Mouse (Mus musculus): ENCODE results near the gene Sema5a. TPM values are rescaled to one million over a fixed set of nuclear protein-coding genes. Genes with fewer than 3 reads are reported as not detected.

Sema5a gene
- polyA plus RNA-seq, 1 experiment from 2014 or later: 0.63 TPM

- Histone ChIP-seq H3K27ac (no peak overlapping the region), H3K4me2 (no peak overlapping the region), H3K9ac (no peak overlapping the region), H3K4me3 (replicated peaks) (no peak overlapping the region), H3K9me3 (replicated peaks) (no peaks in the 10 kb centered on the region), H3K36me3 (no peaks in the 10 kb centered on the region), H3K4me1 (replicated peaks) (no peaks in the 10 kb centered on the region), H3K27me3 (no peaks in the 10 kb centered on the region)
- WGBS (ENCODE audit: insufficient replicate concordance): 49% methylated on average over 8 of the region's 8 CpGs
- ATAC-seq (ENCODE audit: low read depth): no peak
- no peak for DNase-seq
Observed at GRCm38 (mm10) chr15:32310834-32311233, 66.2 kb downstream of the Sema5a start.

DNA sequence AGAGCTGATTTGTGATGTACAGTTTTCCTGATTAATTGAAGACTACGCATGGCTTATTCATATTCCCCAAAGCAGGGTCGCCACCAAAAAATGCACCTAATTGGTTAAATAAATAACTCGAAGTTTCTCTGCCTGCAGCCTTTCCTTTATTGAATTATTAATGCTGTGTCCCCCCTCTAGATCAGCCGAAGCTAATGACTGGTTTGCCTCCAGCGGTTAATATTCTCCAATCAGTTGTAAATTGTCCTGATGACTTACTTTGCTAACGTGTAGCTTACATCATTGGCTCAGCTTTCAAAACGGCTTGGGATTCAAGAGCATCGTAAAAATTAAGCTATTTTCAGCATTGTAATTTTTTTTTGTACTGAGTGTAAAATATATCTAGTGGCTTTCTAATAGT lies 66.7 kb downstream of the Sema5a start:
- DNase-seq (no peak), ATAC-seq (ENCODE audit: low read depth) (no peak)
- H3K27ac ChIP-seq: no peak overlapping the region
- H3K9me3 ChIP-seq (replicated peaks): no peaks in the 10 kb centered on the region
- no peak overlapping the region for H3K9ac ChIP-seq
- H3K4me3 ChIP-seq (replicated peaks): no peak overlapping the region
- no peaks in the 10 kb centered on the region for H3K4me1 ChIP-seq (replicated peaks)
- 71% methylated on average over 8 of the region's 8 CpGs for WGBS (ENCODE audit: insufficient replicate concordance)
- H3K4me2 ChIP-seq: no peak overlapping the region
- no peaks in the 10 kb centered on the region for H3K27me3 ChIP-seq
- no peaks in the 10 kb centered on the region for H3K36me3 ChIP-seq

GRCm38 (mm10) chr15:32317074-32317473 lies 72.5 kb downstream of the Sema5a start:
- 65% methylated on average over 5 of the region's 5 CpGs for WGBS (ENCODE audit: insufficient replicate concordance)

DNA sequence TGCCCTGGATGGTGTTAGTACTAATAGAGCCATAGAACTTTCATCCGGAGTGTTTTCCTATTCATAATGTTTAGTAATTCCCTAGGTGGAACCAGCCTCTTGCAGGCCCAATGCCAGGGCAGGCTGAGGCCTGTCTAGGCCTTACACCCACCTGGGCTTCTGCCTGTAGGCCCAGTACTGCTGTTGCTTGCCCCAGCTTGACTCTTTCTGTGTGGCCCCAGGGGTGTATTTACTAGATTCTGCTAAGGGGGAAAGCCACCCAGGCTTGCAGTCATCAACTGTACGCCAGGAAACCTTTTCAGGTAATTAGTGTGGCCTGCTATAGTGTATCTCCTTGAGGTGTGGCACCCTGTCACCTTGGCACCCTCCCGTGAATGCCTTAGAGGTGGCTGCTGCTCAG lies 76.1 kb downstream of the Sema5a start:
- Histone ChIP-seq H3K4me2 (no peak overlapping the region), H3K27ac (no peak overlapping the region), H3K4me1 (replicated peaks) (no peaks in the 10 kb centered on the region), H3K4me3 (replicated peaks) (no peak overlapping the region), H3K9ac (no peak overlapping the region), H3K27me3 (no peaks in the 10 kb centered on the region), H3K36me3 (no peaks in the 10 kb centered on the region), H3K9me3 (replicated peaks) (no peaks in the 10 kb centered on the region)
- WGBS (ENCODE audit: insufficient replicate concordance): 65% methylated on average over 3 of the region's 3 CpGs
- DNase-seq (no peak), ATAC-seq (ENCODE audit: low read depth) (no peak)

More at GRCm38 (mm10) chr15:32317074-32317473, 72.5 kb downstream of the Sema5a start:
- no peak for ATAC-seq (ENCODE audit: low read depth)
- Histone ChIP-seq H3K9me3 (replicated peaks) (no peaks in the 10 kb centered on the region), H3K4me2 (no peak overlapping the region), H3K27me3 (no peaks in the 10 kb centered on the region), H3K36me3 (no peaks in the 10 kb centered on the region), H3K4me3 (replicated peaks) (no peak overlapping the region), H3K9ac (no peak overlapping the region), H3K27ac (no peak overlapping the region), H3K4me1 (replicated peaks) (no peaks in the 10 kb centered on the region)
- no peak for DNase-seq

DNA sequence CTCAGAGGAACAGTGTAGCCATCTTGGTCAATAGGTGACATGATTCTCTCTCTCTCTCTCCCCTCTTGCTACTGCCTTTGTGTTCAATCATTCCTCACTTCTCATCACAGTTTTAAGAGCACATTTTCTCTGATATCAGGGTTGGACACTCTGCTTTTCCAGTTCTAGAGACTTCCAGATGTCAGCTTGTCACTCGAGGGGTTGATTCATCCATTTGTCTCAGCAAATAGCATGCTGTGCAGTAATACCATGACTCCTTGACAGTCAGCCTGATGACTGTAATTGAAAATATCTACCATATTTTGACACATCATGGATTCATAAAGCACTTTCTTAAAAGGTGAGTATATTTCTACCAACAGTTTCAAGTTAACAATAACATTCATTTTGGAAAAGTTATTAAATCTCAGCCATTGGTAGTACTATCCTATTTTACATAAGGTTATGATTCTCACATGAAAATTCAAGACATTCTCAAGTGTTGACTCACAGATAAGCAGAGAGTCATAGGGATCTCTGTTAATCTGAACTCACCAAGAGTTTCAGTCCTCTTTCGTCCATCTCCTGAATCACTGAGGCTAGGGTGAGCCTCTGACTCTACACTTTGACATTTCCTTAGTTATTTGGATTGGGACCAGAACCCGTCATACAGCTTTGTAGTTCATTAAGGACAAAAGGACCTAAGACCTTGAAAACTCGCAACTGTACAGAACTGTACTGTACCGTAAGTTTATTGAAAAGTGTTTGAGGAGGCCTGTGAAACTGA lies 78.0 kb downstream of the Sema5a start:
- H3K4me1 ChIP-seq (replicated peaks): no peaks in the 10 kb centered on the region
- no peaks in the 10 kb centered on the region for H3K9me3 ChIP-seq (replicated peaks)
- H3K36me3 ChIP-seq: no peaks in the 10 kb centered on the region
- 64% methylated on average over 5 of the region's 5 CpGs for WGBS (ENCODE audit: insufficient replicate concordance)
- ATAC-seq (ENCODE audit: low read depth) (no peak), DNase-seq (no peak)
- H3K4me3 ChIP-seq (replicated peaks): no peak overlapping the region
- H3K27ac ChIP-seq: no peak overlapping the region
- no peaks in the 10 kb centered on the region for H3K27me3 ChIP-seq
- H3K4me2 ChIP-seq: no peak overlapping the region
- no peak overlapping the region for H3K9ac ChIP-seq

DNA sequence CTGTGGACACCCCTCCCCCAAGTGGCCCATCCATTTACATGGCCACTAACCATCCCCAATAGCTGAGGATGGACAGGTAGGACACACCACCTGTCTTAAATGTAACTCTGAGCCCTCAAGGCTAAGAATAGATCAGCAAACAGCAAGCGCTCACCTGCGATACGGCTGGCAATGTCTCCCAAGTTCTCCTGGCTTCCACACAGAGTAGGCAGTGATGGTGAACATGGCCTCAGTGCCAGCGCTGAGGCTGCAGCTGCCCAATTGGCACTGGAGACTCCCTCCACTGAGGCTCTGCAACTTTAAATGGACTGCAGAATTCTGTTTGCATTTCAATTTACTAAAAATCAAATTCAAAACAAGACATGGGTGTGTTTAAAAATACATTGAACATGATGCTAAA lies 78.6 kb downstream of the Sema5a start:
- H3K9me3 ChIP-seq (replicated peaks): no peaks in the 10 kb centered on the region
- ATAC-seq (ENCODE audit: low read depth) (no peak), DNase-seq (no peak)
- no peak overlapping the region for H3K9ac ChIP-seq
- 85% methylated on average over 4 of the region's 4 CpGs for WGBS (ENCODE audit: insufficient replicate concordance)
- H3K27me3 ChIP-seq: no peaks in the 10 kb centered on the region
- no peaks in the 10 kb centered on the region for H3K36me3 ChIP-seq
- no peaks in the 10 kb centered on the region for H3K4me1 ChIP-seq (replicated peaks)
- H3K4me3 ChIP-seq (replicated peaks): no peak overlapping the region
- H3K4me2 ChIP-seq: no peak overlapping the region
- no peak overlapping the region for H3K27ac ChIP-seq

DNA sequence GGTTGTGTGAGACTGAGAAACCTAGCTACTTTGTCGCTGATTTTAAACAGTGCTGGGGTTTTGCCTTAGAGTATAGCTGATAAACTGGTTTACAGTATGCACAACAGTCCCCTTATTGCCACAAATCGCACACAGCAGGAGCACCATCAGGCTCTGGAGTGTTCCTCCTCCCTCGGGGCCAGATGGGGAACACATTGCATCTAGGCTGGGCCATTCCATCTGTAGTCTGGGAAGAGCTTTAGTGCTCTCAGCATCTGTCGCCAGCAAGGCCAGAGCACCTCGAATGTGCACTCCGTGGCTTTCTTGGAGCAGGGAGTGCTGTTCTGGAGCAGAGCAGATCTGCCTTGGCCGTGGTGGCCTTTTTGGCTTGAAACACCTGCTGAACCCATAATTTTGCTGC lies 79.5 kb downstream of the Sema5a start:
- H3K9me3 ChIP-seq (replicated peaks): no peaks in the 10 kb centered on the region
- no peak overlapping the region for H3K27ac ChIP-seq
- ATAC-seq (ENCODE audit: low read depth): no peak
- H3K27me3 ChIP-seq: no peaks in the 10 kb centered on the region
- no peaks in the 10 kb centered on the region for H3K36me3 ChIP-seq
- no peaks in the 10 kb centered on the region for H3K4me1 ChIP-seq (replicated peaks)
- H3K4me3 ChIP-seq (replicated peaks): no peak overlapping the region
- no peak overlapping the region for H3K9ac ChIP-seq
- DNase-seq: no peak
- no peak overlapping the region for H3K4me2 ChIP-seq
- 58% methylated on average over 7 of the region's 7 CpGs for WGBS (ENCODE audit: insufficient replicate concordance)

GRCm38 (mm10) chr15:32328370-32329004 lies 83.9 kb downstream of the Sema5a start:
- Histone ChIP-seq H3K27me3 (no peaks in the 10 kb centered on the region), H3K27ac (no peak overlapping the region), H3K36me3 (no peaks in the 10 kb centered on the region), H3K4me3 (replicated peaks) (no peak overlapping the region), H3K4me1 (replicated peaks) (no peaks in the 10 kb centered on the region), H3K9me3 (replicated peaks) (no peaks in the 10 kb centered on the region), H3K4me2 (no peak overlapping the region), H3K9ac (no peak overlapping the region)
- no peak for DNase-seq
- ATAC-seq (ENCODE audit: low read depth): no peak
- 10% methylated on average over 4 of the region's 4 CpGs for WGBS (ENCODE audit: insufficient replicate concordance)

DNA sequence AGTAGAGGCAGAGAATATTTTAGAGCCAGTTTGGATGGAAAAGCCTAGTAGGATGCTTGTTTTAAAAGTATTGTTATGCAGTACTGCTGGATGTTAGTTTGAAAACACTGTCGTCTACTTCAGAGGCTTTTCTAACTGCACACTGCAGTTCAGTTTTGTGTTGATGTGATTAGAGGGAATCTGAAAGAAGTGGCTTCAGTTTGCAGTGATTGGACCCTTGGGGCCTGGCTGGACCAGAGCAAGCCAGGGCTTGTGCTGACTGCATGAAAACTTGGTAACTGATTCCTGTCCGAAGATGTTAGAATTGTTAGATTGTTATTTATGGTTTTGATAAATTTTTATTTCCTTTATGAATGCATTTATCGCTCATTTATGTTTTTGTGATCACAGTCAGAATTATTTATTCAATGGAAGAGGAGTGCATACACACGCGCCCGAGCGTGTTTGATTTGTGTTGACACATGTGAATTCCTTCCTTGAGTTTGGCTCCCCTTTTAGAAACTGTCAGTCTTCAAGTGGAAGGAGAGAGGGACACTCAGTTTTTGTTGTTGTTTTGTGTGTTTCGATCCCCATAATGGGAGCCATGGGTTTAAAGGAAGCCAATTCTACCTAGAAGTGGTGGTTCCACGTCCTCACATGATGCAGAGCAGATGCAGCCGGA lies 85.2 kb downstream of the Sema5a start:
- H3K4me1 ChIP-seq (replicated peaks): no peaks in the 10 kb centered on the region
- no peak overlapping the region for H3K4me2 ChIP-seq
- H3K4me3 ChIP-seq (replicated peaks): no peak overlapping the region
- no peak for DNase-seq
- H3K27ac ChIP-seq: no peak overlapping the region
- ATAC-seq (ENCODE audit: low read depth): no peak
- H3K36me3 ChIP-seq: no peaks in the 10 kb centered on the region
- no peak overlapping the region for H3K9ac ChIP-seq
- H3K9me3 ChIP-seq (replicated peaks): no peaks in the 10 kb centered on the region
- no peaks in the 10 kb centered on the region for H3K27me3 ChIP-seq
- 68% methylated on average over 10 of the region's 10 CpGs for WGBS (ENCODE audit: insufficient replicate concordance)

GRCm38 (mm10) chr15:32330427-32330826 lies 85.8 kb downstream of the Sema5a start:
- WGBS (ENCODE audit: insufficient replicate concordance): 73% methylated on average over 8 of the region's 8 CpGs
- DNase-seq (no peak), ATAC-seq (ENCODE audit: low read depth) (no peak)
- H3K9me3 ChIP-seq (replicated peaks): no peaks in the 10 kb centered on the region
- H3K27me3 ChIP-seq: no peaks in the 10 kb centered on the region
- no peak overlapping the region for H3K9ac ChIP-seq
- no peak overlapping the region for H3K4me3 ChIP-seq (replicated peaks)
- H3K4me1 ChIP-seq (replicated peaks): no peaks in the 10 kb centered on the region
- no peaks in the 10 kb centered on the region for H3K36me3 ChIP-seq
- no peak overlapping the region for H3K27ac ChIP-seq
- no peak overlapping the region for H3K4me2 ChIP-seq

GRCm38 (mm10) chr15:32331037-32331436 lies 86.4 kb downstream of the Sema5a start:
- Histone ChIP-seq H3K9me3 (replicated peaks) (no peaks in the 10 kb centered on the region), H3K4me3 (replicated peaks) (no peak overlapping the region), H3K9ac (no peak overlapping the region), H3K36me3 (no peaks in the 10 kb centered on the region), H3K4me2 (no peak overlapping the region), H3K27me3 (no peaks in the 10 kb centered on the region), H3K4me1 (replicated peaks) (no peaks in the 10 kb centered on the region), H3K27ac (no peak overlapping the region)
- WGBS (ENCODE audit: insufficient replicate concordance): 59% methylated on average over 2 of the region's 2 CpGs
- DNase-seq (no peak), ATAC-seq (ENCODE audit: low read depth) (no peak)

Data from liver, embryonic 13.5 days (tissue).